ENCODE assay signal across 19 mouse cellular contexts in the genomic region with DNA sequence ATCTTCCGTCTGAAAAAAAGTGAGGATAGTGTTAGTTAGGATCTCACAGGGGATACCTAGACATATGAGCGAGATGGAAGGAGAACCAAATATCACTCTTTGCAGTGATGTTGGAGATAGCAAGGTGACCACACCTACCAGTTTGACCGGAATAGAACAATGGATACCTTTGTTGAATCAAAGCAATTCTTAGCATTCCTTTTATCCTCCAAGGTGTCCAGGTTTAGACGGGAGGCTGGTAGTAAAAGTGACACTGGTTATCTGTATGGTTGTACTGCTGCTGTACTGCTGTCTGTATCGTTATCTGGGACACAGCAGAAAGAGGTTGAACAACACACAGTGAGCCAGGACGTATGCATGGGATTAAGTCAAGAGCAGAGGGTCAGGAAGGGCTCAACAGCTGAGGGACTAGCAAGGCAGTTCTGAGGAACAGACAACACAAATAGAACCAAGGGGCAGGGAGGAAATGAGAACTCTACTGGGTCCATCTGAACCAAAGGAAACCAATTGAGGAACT. TPM values are rescaled to one million over a fixed set of nuclear protein-coding genes. Genes with fewer than 3 reads are reported as not detected.
DNase-seq lines count a peak whose midpoint lies in the region; ATAC-seq and TF ChIP-seq lines count a peak whose summit lies in the region.
"Had no signal": no experiment of that assay in that cellular context is flagged by ENCODE, and none has a peak within 500 bp of the region (broad histone marks: within the 10 kb centered on the region; RNA-seq: fewer than 3 reads in every experiment).

No protein-coding gene starts in this region.

- no peak for TF ChIP-seq CTCF in ES-Bruce4 (IDR thresholded peaks at IDR 0.05; ENCODE audit: low read depth, low read length)
- TF ChIP-seq CTCF in liver, postnatal 0 days (IDR thresholded peaks at IDR 0.05; ENCODE audit: low read depth): no peak

- no peaks in the 10 kb centered on the region for H3K9me3 ChIP-seq in heart, embryonic 13.5 days
- no peaks in the 10 kb centered on the region for H3K9me3 ChIP-seq in ES-Bruce4 (replicated peaks; ENCODE audit: control insufficient read depth, insufficient read depth, low read length, poor library complexity, severe bottlenecking)
- no peaks in the 10 kb centered on the region for H3K9me3 ChIP-seq in liver, postnatal 0 days (ENCODE audit: low read length)
- H3K9me3 ChIP-seq: forebrain, embryonic 15.5 days; hindbrain, embryonic 10.5 days; limb, embryonic 13.5 days; midbrain, embryonic 12.5 days had no signal

- no peaks in the 10 kb centered on the region for H3K36me3 ChIP-seq in heart, embryonic 13.5 days
- no peaks in the 10 kb centered on the region for H3K36me3 ChIP-seq in ES-Bruce4 (ENCODE audit: control insufficient read depth, insufficient read depth, low read length, poor library complexity, severe bottlenecking)
- H3K36me3 ChIP-seq in liver, postnatal 0 days (replicated peaks; ENCODE audit: insufficient read depth, low read length): no peaks in the 10 kb centered on the region
- H3K36me3 ChIP-seq: forebrain, embryonic 15.5 days; hindbrain, embryonic 10.5 days; limb, embryonic 13.5 days; midbrain, embryonic 12.5 days had no signal

- 0 out of 2 replicates have a peak overlapping the region, but pooled peaks have one; percentile 12 for H3K27ac ChIP-seq in heart, embryonic 13.5 days (replicated peaks)
- H3K27ac ChIP-seq in ES-Bruce4 (ENCODE audit: insufficient read depth, low read length): peak overlapping the region; percentile 16; the same call in 1 of the 2 replicates
- no peak overlapping the region for H3K27ac ChIP-seq in liver, postnatal 0 days (ENCODE audit: low read depth)
- H3K27ac ChIP-seq: forebrain, embryonic 15.5 days; gastrocnemius, adult 2 months; heart, adult 2 months; hindbrain, embryonic 10.5 days; kidney, postnatal 0 days; limb, embryonic 13.5 days; midbrain, embryonic 12.5 days had no signal

- H3K9ac ChIP-seq in heart, embryonic 13.5 days: no peak overlapping the region
- H3K9ac ChIP-seq in ES-Bruce4 (ENCODE audit: low read depth, poor library complexity, severe bottlenecking): no peak overlapping the region
- H3K9ac ChIP-seq in liver, postnatal 0 days (replicated peaks): no peak overlapping the region
- H3K9ac ChIP-seq: forebrain, embryonic 15.5 days; limb, embryonic 13.5 days; midbrain, embryonic 12.5 days had no signal

- ATAC-seq in heart, embryonic 13.5 days (ENCODE audit: extremely low read depth, insufficient number of reproducible peaks, low FRiP score, low TSS enrichment): no peak
- ATAC-seq in common myeloid progenitor, adult 5-6 weeks (replicated peaks; ENCODE audit: low read depth, poor library complexity, severe bottlenecking): 0 out of 2 replicates have a peak, but pooled peaks have one; percentile 11
- ATAC-seq in liver, postnatal 0 days: peak; percentile 56
- ATAC-seq: forebrain, embryonic 15.5 days; intestine, embryonic 16.5 days; lung, postnatal 0 days had no signal

- no peak for TF ChIP-seq EP300 in ES-Bruce4 (IDR thresholded peaks at IDR 0.05; ENCODE audit: insufficient read depth, low read depth, low read length)
- TF ChIP-seq EP300 in liver, postnatal 0 days (IDR thresholded peaks at IDR 0.05; ENCODE audit: low read depth): no peak

- TF ChIP-seq POLR2A in ES-Bruce4 (IDR thresholded peaks at IDR 0.05; ENCODE audit: insufficient read depth, low read length): no peak

- peaks cover 35% of the 10 kb centered on the region for H3K27me3 ChIP-seq in heart, embryonic 13.5 days (replicated peaks)
- no peaks in the 10 kb centered on the region for H3K27me3 ChIP-seq in ES-Bruce4 (ENCODE audit: control insufficient read depth, insufficient read depth, low read length, poor library complexity, severe bottlenecking)
- H3K27me3 ChIP-seq in liver, postnatal 0 days (ENCODE audit: insufficient read depth, low read length): peaks cover 36% of the 10 kb centered on the region

- no peak for DNase-seq in heart, adult 9 months (ENCODE audit: low spot score in 2 of 2)
- DNase-seq in liver, postnatal 0 days: no peak
- no peak for DNase-seq in thymus, postnatal 36 days
- DNase-seq in gastrocnemius, postnatal 10 days: no peak
- DNase-seq: adrenal gland, postnatal 25 days; cerebellum, adult 9-11 months; gastrocnemius, adult 2 months; heart, adult 2 months had no signal

- H3K4me3 ChIP-seq in heart, embryonic 13.5 days: no peak overlapping the region
- H3K4me3 ChIP-seq in ES-Bruce4 (ENCODE audit: low read depth, low read length): no peak overlapping the region
- no peak overlapping the region for H3K4me3 ChIP-seq in liver, postnatal 0 days (ENCODE audit: low read depth, low read length)
- H3K4me3 ChIP-seq: forebrain, embryonic 15.5 days; gastrocnemius, adult 2 months; heart, adult 2 months; hindbrain, embryonic 10.5 days; limb, embryonic 13.5 days; midbrain, embryonic 12.5 days had no signal

- peak overlapping the region; percentile 28 for H3K4me2 ChIP-seq in heart, embryonic 13.5 days
- H3K4me2 ChIP-seq in liver, postnatal 0 days (ENCODE audit: low read depth, low read length): no peak overlapping the region
- H3K4me2 ChIP-seq: forebrain, embryonic 15.5 days; limb, embryonic 13.5 days; midbrain, embryonic 12.5 days had no signal

- WGBS in heart, embryonic 13.5 days: 40% methylated on average over 6 of the region's 6 CpGs
- 44% methylated on average over 6 of the region's 6 CpGs for WGBS in liver, postnatal 0 days (ENCODE audit: insufficient replicate concordance)

- H3K4me1 ChIP-seq in heart, embryonic 13.5 days: peaks cover 42% of the 10 kb centered on the region
- H3K4me1 ChIP-seq in ES-Bruce4 (ENCODE audit: control insufficient read depth, insufficient read depth, low read length): peaks cover 10% of the 10 kb centered on the region
- peaks cover 32% of the 10 kb centered on the region for H3K4me1 ChIP-seq in liver, postnatal 0 days (ENCODE audit: insufficient read depth)

RNA-seq across cellular contexts. Expression of a gene that starts 7.1 kb away (rescaled TPM):
- polyA plus RNA-seq in heart, embryonic 13.5 days (2015; fragmentation: Nextera tagmentation; extraction: Ambion mirVana): 5.7 and 6.2 TPM in 2 replicates
- 38.8 and 43.4 TPM in 2 replicates for polyA plus RNA-seq in ES-Bruce4 (2011; ENCODE audit: insufficient read depth, insufficient read length, low read depth, missing spikeins)
- 33.2 and 35.7 TPM in 2 replicates for total RNA-seq in common myeloid progenitor, adult 5-6 weeks (2017)
- polyA plus RNA-seq in liver, postnatal 0 days (2015; fragmentation: Nextera tagmentation; extraction: Ambion mirVana): 5.5 and 6.0 TPM in 2 replicates
- 10 to 100 TPM; 17.0 to 17.4 TPM for total RNA-seq in gastrocnemius, postnatal 10 days (2021)

RNA-seq across cellular contexts. Expression of a gene that starts 54.4 kb away (rescaled TPM):
- polyA plus RNA-seq in heart, embryonic 13.5 days (2015; fragmentation: Nextera tagmentation; extraction: Ambion mirVana): 1.0 and 1.1 TPM in 2 replicates
- polyA plus RNA-seq in ES-Bruce4 (2011; ENCODE audit: insufficient read depth, insufficient read length, low read depth, missing spikeins): 6.9 and 8.9 TPM in 2 replicates
- total RNA-seq in common myeloid progenitor, adult 5-6 weeks (2017): not detected in 2 replicates
- polyA plus RNA-seq in liver, postnatal 0 days (2015; fragmentation: Nextera tagmentation; extraction: Ambion mirVana): 0.26 TPM in 1 of 2 replicates, not detected in the other
- total RNA-seq in gastrocnemius, postnatal 10 days (2021): not detected
- total RNA-seq: adrenal gland, postnatal 25 days; gastrocnemius, adult 2 months; heart, adult 2 months; layer of hippocampus, adult 8-10 months had no signal
- polyA plus RNA-seq: forebrain, embryonic 15.5 days had no signal

RNA-seq across cellular contexts. Expression of a gene that starts 59.2 kb away (rescaled TPM):
- 147 and 167 TPM in 2 replicates for polyA plus RNA-seq in heart, embryonic 13.5 days (2015; fragmentation: Nextera tagmentation; extraction: Ambion mirVana)
- 204 and 208 TPM in 2 replicates for polyA plus RNA-seq in ES-Bruce4 (2011; ENCODE audit: insufficient read depth, insufficient read length, low read depth, missing spikeins)
- 148 and 164 TPM in 2 replicates for total RNA-seq in common myeloid progenitor, adult 5-6 weeks (2017)
- polyA plus RNA-seq in liver, postnatal 0 days (2015; fragmentation: Nextera tagmentation; extraction: Ambion mirVana): 276 and 291 TPM in 2 replicates
- total RNA-seq in gastrocnemius, postnatal 10 days (2021): 10 to 100 TPM; 47.7 to 55.3 TPM
